Mouse (Mus musculus): ENCODE data around the gene Hspa8. TPM values are rescaled to one million over a fixed set of nuclear protein-coding genes. Genes with fewer than 3 reads are reported as not detected.

Hspa8 gene
- polyA plus RNA-seq, 1 experiment: 1,947 TPM

GRCm38 (mm10) chr9:40807289-40807920 is 6.6 kb downstream of the Hspa8 start:
- peak in 1 of 2 experiments; percentile 37 for DNase-seq (ENCODE audit: extremely low spot score in 1 of 2, low spot score in 1 of 2)

GRCm38 (mm10) chr9:40808061-40808906 is 7.5 kb downstream of the Hspa8 start:
- no peak for DNase-seq (ENCODE audit: extremely low spot score in 1 of 2, low spot score in 1 of 2)

GRCm38 (mm10) chr9:40808907-40809280 is 8.1 kb downstream of the Hspa8 start:
- no peak for DNase-seq (ENCODE audit: extremely low spot score in 1 of 2, low spot score in 1 of 2)

GRCm38 (mm10) chr9:40811860-40812259 is 11.1 kb downstream of the Hspa8 start:
- DNase-seq (ENCODE audit: extremely low spot score in 1 of 2, low spot score in 1 of 2): peak in 1 of 2 experiments; percentile 32

- DNase-seq (ENCODE audit: extremely low spot score in 1 of 2, low spot score in 1 of 2): no peak
Observed at GRCm38 (mm10) chr9:40814060-40814459, 13.3 kb downstream of the Hspa8 start.

- DNase-seq (ENCODE audit: extremely low spot score in 1 of 2, low spot score in 1 of 2): no peak
Observed at GRCm38 (mm10) chr9:40817325-40818028, 16.7 kb downstream of the Hspa8 start.

- no peak for DNase-seq (ENCODE audit: extremely low spot score in 1 of 2, low spot score in 1 of 2)
Observed at GRCm38 (mm10) chr9:40825601-40826000, 24.8 kb downstream of the Hspa8 start.

- no peak for DNase-seq (ENCODE audit: extremely low spot score in 1 of 2, low spot score in 1 of 2)
Observed at GRCm38 (mm10) chr9:40827366-40827765, 26.6 kb downstream of the Hspa8 start.

GRCm38 (mm10) chr9:40834569-40834968 is 33.8 kb downstream of the Hspa8 start:
- peak in 1 of 2 experiments; percentile 92 for DNase-seq (ENCODE audit: extremely low spot score in 1 of 2, low spot score in 1 of 2)

GRCm38 (mm10) chr9:40836681-40837080 is 35.9 kb downstream of the Hspa8 start:
- no peak for DNase-seq (ENCODE audit: extremely low spot score in 1 of 2, low spot score in 1 of 2)

GRCm38 (mm10) chr9:40839662-40840061 is 38.9 kb downstream of the Hspa8 start:
- DNase-seq (ENCODE audit: extremely low spot score in 1 of 2, low spot score in 1 of 2): no peak

- no peak for DNase-seq (ENCODE audit: extremely low spot score in 1 of 2, low spot score in 1 of 2)
Observed at GRCm38 (mm10) chr9:40851515-40851914, 50.7 kb downstream of the Hspa8 start.

- DNase-seq (ENCODE audit: extremely low spot score in 1 of 2, low spot score in 1 of 2): no peak
Observed at GRCm38 (mm10) chr9:40858461-40859160, 57.8 kb downstream of the Hspa8 start.

- no peak for DNase-seq (ENCODE audit: extremely low spot score in 1 of 2, low spot score in 1 of 2)
Observed at GRCm38 (mm10) chr9:40859196-40859595, 58.4 kb downstream of the Hspa8 start.

Other genes with a start within 250 kb of the Hspa8 start
- gene Gm21915, start 130.4 kb upstream of the Hspa8 start, polyA plus RNA-seq (2012; rRNA removed): not detected in 2 replicates
- 16.6 and 19.6 TPM in 2 replicates for gene Clmp, start 115.0 kb upstream of the Hspa8 start, polyA plus RNA-seq (2012; rRNA removed)
- 0.13 and 0.14 TPM in 2 replicates for gene Bsx, start 73.1 kb downstream of the Hspa8 start, polyA plus RNA-seq (2012; rRNA removed)
- gene Jhy, start 163.1 kb downstream of the Hspa8 start, polyA plus RNA-seq (2012; rRNA removed): 0.23 and 0.24 TPM in 2 replicates
- gene Crtam, start 203.6 kb downstream of the Hspa8 start, polyA plus RNA-seq (2012; rRNA removed): 0.04 and 0.06 TPM in 2 replicates